In genomic region chr10:39534324-39535026, GRCm38 (mm10) we compare ENCODE assay signal across 10 mouse cellular contexts.
DNase-seq lines count a peak whose midpoint lies in the region; ATAC-seq and TF ChIP-seq lines count a peak whose summit lies in the region.
"Had no signal": no experiment of that assay in that cellular context is flagged by ENCODE, and none has a peak within 500 bp of the region (broad histone marks: within the 10 kb centered on the region; RNA-seq: fewer than 3 reads in every experiment).

No protein-coding gene starts in this region.

- 0 out of 2 replicates have a peak overlapping the region, but pooled peaks have one; percentile 7 for H3K4me2 ChIP-seq in embryonic facial prominence, embryonic 13.5 days
- H3K4me2 ChIP-seq in midbrain, embryonic 12.5 days (replicated peaks), result no peak overlapping the region

- peaks cover 62% of the 10 kb centered on the region for H3K4me1 ChIP-seq in embryonic facial prominence, embryonic 13.5 days
- peaks cover 25% of the 10 kb centered on the region for H3K4me1 ChIP-seq in kidney, adult 2 months (ENCODE audit: control insufficient read depth, insufficient read depth, low read length)
- peaks cover 42% of the 10 kb centered on the region; the same call in 1 of the 2 replicates for H3K4me1 ChIP-seq in midbrain, embryonic 12.5 days

- peaks cover 8% of the 10 kb centered on the region; the same call in 1 of the 2 replicates for H3K36me3 ChIP-seq in embryonic facial prominence, embryonic 13.5 days
- H3K36me3 ChIP-seq in kidney, adult 2 months (ENCODE audit: control insufficient read depth, insufficient read depth, low read length), result no peaks in the 10 kb centered on the region
- peaks cover 27% of the 10 kb centered on the region for H3K36me3 ChIP-seq in midbrain, embryonic 12.5 days

- H3K4me3 ChIP-seq in embryonic facial prominence, embryonic 13.5 days, result no peak overlapping the region
- no peak overlapping the region for H3K4me3 ChIP-seq in kidney, adult 2 months (ENCODE audit: insufficient read depth, low read depth, low read length)
- H3K4me3 ChIP-seq in midbrain, embryonic 12.5 days, result no peak overlapping the region
- H3K4me3 ChIP-seq: erythroblast, embryonic 14.5 days had no signal

- WGBS in embryonic facial prominence, embryonic 13.5 days, result 38% methylated on average over 9 of the region's 9 CpGs
- 42% methylated on average over 9 of the region's 9 CpGs for WGBS in kidney, adult 2 months
- 56% methylated on average over 9 of the region's 9 CpGs for WGBS in midbrain, embryonic 12.5 days

- no peaks in the 10 kb centered on the region for H3K9me3 ChIP-seq in embryonic facial prominence, embryonic 13.5 days
- no peaks in the 10 kb centered on the region for H3K9me3 ChIP-seq in midbrain, embryonic 12.5 days

- no peak for TF ChIP-seq CTCF in kidney, adult 2 months (conservative IDR thresholded peaks at IDR 0.05; ENCODE audit: insufficient read depth, insufficient read length, low read depth, low read length)

- TF ChIP-seq POLR2A in kidney, adult 2 months (IDR thresholded peaks at IDR 0.05; ENCODE audit: low read depth, low read length), result no peak

- DNase-seq in heart, adult 11 months, result peak; percentile 93
- no peak for DNase-seq in heart, adult 18-20 months
- peak; percentile 83 for DNase-seq in kidney, adult 2 months
- no peak for DNase-seq in retina, postnatal 1 day
- DNase-seq in layer of hippocampus, postnatal 36 days, result no peak
- no peak for DNase-seq in left cerebral cortex, postnatal 14 days (ENCODE audit: low spot score in 2 of 2)

- H3K27ac ChIP-seq in embryonic facial prominence, embryonic 13.5 days, result peak overlapping the region; percentile 82
- H3K27ac ChIP-seq in kidney, adult 2 months (ENCODE audit: insufficient read depth, low read depth, low read length), result peak overlapping the region; percentile 51
- H3K27ac ChIP-seq in midbrain, embryonic 12.5 days (replicated peaks), result peak overlapping the region; percentile 67

- peak overlapping the region; percentile 46 for H3K9ac ChIP-seq in embryonic facial prominence, embryonic 13.5 days
- no peak overlapping the region for H3K9ac ChIP-seq in midbrain, embryonic 12.5 days (replicated peaks)

- peak; percentile 75 for ATAC-seq in embryonic facial prominence, embryonic 13.5 days (ENCODE audit: insufficient number of reproducible peaks, insufficient read depth, low FRiP score, low TSS enrichment, low read depth)
- ATAC-seq in midbrain, embryonic 12.5 days (ENCODE audit: low FRiP score, low read depth), result peak; percentile 60

- intact Hi-C loops in left cerebral cortex, postnatal 14 days (cut with DNase I), result no loop called here

- no peaks in the 10 kb centered on the region for H3K27me3 ChIP-seq in embryonic facial prominence, embryonic 13.5 days
- no peaks in the 10 kb centered on the region for H3K27me3 ChIP-seq in kidney, adult 2 months (replicated peaks; ENCODE audit: control insufficient read depth, insufficient read depth, low read length)
- H3K27me3 ChIP-seq in midbrain, embryonic 12.5 days, result no peaks in the 10 kb centered on the region
- H3K27me3 ChIP-seq: CH12.LX had no signal

Comparison
In these comparisons a context has a peak if more than half of its experiments do, and no peak if none do; other contexts are left out.
1. DNase-seq: peak in heart, adult 11 months (single experiment) and kidney, adult 2 months (single experiment); none in heart, adult 18-20 months (0 of 2), retina, postnatal 1 day (single experiment), layer of hippocampus, postnatal 36 days (0 of 2) and left cerebral cortex, postnatal 14 days (0 of 2).
2. Peak in every context shown above with its lines, with median percentiles within 50 percentile points of each other: H3K27ac ChIP-seq.